Mouse (Mus musculus) spleen, adult 2 months (tissue): ENCODE results near the gene Pdia2.

ENCODE experiments used
- CTCF ChIP-seq: fragments of 200-500 bp; IDR thresholded peaks from 2 replicates; pipeline ENCODE4 v1.5.1; 2011; ENCODE audit warnings: mild to moderate bottlenecking, inconsistent platforms; ENCODE audit not compliant: insufficient read depth, insufficient read length, insufficient replicate concordance; ENCODE audit errors: extremely low read depth
- POLR2A ChIP-seq: fragments of 200-500 bp; IDR thresholded peaks from 2 replicates; pipeline ENCODE4 v1.6.1; 2011; ENCODE audit warnings: low read depth, low read length, inconsistent platforms

DNA sequence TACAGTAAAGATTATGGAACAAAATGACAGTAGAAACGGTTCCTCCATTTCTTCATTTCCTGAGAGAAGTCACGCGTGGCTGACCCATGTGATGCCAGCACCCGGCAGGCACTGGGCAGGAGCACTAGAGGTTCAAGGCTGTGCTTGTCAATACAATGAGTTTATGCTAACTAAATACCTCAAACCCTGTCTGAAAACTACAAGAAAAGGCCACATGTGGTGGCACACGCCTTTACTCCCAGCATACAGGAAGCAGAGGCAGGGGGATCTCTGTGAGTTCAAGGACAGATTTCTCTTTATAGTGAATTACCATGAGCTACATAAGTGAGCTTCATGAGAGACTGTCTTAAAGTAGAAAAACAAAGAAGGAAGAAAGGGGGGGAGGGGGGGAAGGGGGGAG, 32.3 kb upstream of the Pdia2 start:
- TF ChIP-seq CTCF (no peak), POLR2A (no peak)
